Mouse (Mus musculus) lung, postnatal 25 days (tissue): ENCODE measurements at regions not wholly inside any gene's neighbourhood (a gene's known extent, or its start where the extent isn't known, plus 50 kb on each side); places are given as distances from the start of the nearest gene placed in this dataset.

ENCODE experiments used
- DNase-seq: peaks from one replicate; pipeline ENCODE4 v3.0.0; 2022; ENCODE audit warnings: low spot score

DNA sequence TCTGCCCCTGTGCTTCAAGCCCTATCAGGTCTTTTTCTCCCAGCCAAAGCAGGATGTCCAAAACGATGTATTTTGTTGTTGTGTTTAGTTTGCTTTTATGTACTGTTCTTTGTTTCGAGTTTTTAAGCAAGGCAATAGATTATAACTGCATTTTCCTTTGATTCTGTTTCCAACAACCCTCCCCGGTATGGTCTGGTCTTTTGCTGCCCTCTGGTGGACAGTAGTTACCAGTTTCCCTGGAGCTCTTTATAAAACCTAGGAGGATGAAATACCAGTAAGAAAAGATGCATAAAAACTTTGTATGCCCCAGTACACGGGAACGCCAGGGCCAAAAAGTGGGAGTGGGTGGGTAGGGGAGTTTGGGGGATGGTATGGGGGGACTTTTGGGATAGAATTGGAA, 73.9 kb upstream of the Itm2a start:
- DNase-seq = peak; percentile 22

DNA sequence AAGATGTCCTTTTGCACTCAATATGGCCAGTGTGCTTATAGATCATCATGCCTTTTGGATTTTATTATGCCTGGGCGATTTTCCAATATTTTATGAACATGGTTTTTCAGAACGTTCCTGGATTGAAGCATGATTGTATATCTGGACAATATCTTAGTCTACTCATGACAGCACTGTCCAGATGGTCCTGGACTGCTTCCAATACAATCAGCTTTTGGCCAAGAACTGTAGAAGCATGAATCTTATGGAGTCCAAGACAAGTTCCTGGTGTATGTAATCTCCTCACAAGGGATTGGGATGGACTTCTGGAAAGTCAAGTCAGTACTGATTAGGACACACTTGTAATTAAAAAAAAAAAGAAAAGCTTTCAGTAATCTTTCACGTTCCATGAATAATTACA, 66.1 kb upstream of the Itm2a start:
- no peak for DNase-seq
